Mouse (Mus musculus) thymus, postnatal 0 days (tissue): ENCODE results near the gene Jup. TPM values are rescaled to one million over a fixed set of nuclear protein-coding genes. Genes with fewer than 3 reads are reported as not detected.
"Not testable (repeated sequence)": the region's sequence is repeated elsewhere in the genome, so short reads cannot be mapped to it uniquely, and the experiment has no call there.

Experiments
- DNase-seq: peaks from one replicate; pipeline ENCODE4 v3.0.0-alpha.2; 2015; ENCODE audit warnings: low spot score
- polyA plus RNA-seq: library from polyadenylated mRNA; unstranded; fragments of >200 nt; fragmentation: Nextera tagmentation; extraction: Ambion mirVana; gene quantifications from 2 replicates; pipeline ENCODE4 v1.2.1, GENCODE M21; 2015

The Jup gene
- polyA plus RNA-seq, 1 experiment from 2014 or later = 95.3 TPM

GRCm38 (mm10) chr11:100360175-100360574, 37.4 kb downstream of the Jup start:
- no peak for DNase-seq

- DNase-seq = no peak
Measured at GRCm38 (mm10) chr11:100357408-100357807, 40.2 kb downstream of the Jup start.

GRCm38 (mm10) chr11:100356819-100357211, 40.7 kb downstream of the Jup start:
- no peak for DNase-seq

- DNase-seq = peak; percentile 41
Measured at GRCm38 (mm10) chr11:100355972-100356818, 41.4 kb downstream of the Jup start, which contains the start of gene Hap1. Gene Hap1 (minus strand): TSS chr11:100356128.

GRCm38 (mm10) chr11:100355151-100355951, 42.2 kb downstream of the Jup start:
- DNase-seq = peak; percentile 62

- peak; percentile 40 for DNase-seq
Measured at GRCm38 (mm10) chr11:100352076-100352857, 45.3 kb downstream of the Jup start.

GRCm38 (mm10) chr11:100344269-100344668, 53.3 kb downstream of the Jup start:
- DNase-seq = no peak

- DNase-seq = no peak
Measured at GRCm38 (mm10) chr11:100335731-100336130, 61.8 kb downstream of the Jup start.

GRCm38 (mm10) chr11:100333944-100334457, 63.6 kb downstream of the Jup start, which contains the start of gene Gast:
Gene Gast (plus strand): TSS chr11:100334407.
- no peak for DNase-seq

- DNase-seq = no peak
Measured at GRCm38 (mm10) chr11:100332766-100333515, 64.6 kb downstream of the Jup start.

- DNase-seq = not testable (repeated sequence)
Measured at GRCm38 (mm10) chr11:100330816-100331375, 66.7 kb downstream of the Jup start.

- no peak for DNase-seq
Measured at GRCm38 (mm10) chr11:100330235-100330634, 67.3 kb downstream of the Jup start.

GRCm38 (mm10) chr11:100327761-100328160, 69.8 kb downstream of the Jup start:
- no peak for DNase-seq

- no peak for DNase-seq
Measured at GRCm38 (mm10) chr11:100327316-100327715, 70.2 kb downstream of the Jup start.

GRCm38 (mm10) chr11:100325062-100325629, 72.4 kb downstream of the Jup start:
- DNase-seq = no peak

- DNase-seq = peak; percentile 84
Measured at GRCm38 (mm10) chr11:100323578-100323977, 74.0 kb downstream of the Jup start.

GRCm38 (mm10) chr11:100322591-100323258, 74.8 kb downstream of the Jup start:
- no peak for DNase-seq

- not testable (repeated sequence) for DNase-seq
Measured at GRCm38 (mm10) chr11:100321479-100322305, 75.9 kb downstream of the Jup start.
